Mouse (Mus musculus) neural tube, embryonic 14.5 days (tissue): ENCODE measurements around the gene Il17rb. TPM values are rescaled to one million over a fixed set of nuclear protein-coding genes. Genes with fewer than 3 reads are reported as not detected.

ENCODE experiments used
- ATAC-seq: fragments of 200-750 bp; cut with Nextera tagmentation; 2 replicates; pipeline ENCODE4 v1.8.0; 2017; ENCODE audit warnings: low read depth, mild to moderate bottlenecking, moderate TSS enrichment, moderate library complexity
- H3K27ac ChIP-seq: fragments of 300-500 bp; sonication (generic); 2 replicates; pipeline ENCODE4 v1.5.1; 2014; ENCODE audit warnings: low read depth, mild to moderate bottlenecking, control low read depth, low read length, moderate library complexity, mixed read lengths
- H3K27me3 ChIP-seq: fragments of 300-500 bp; sonication (generic); 2 replicates; pipeline ENCODE4 v1.6.1; 2014; ENCODE audit warnings: low read length; ENCODE audit not compliant: control insufficient read depth, insufficient read depth
- H3K36me3 ChIP-seq: fragments of 300-500 bp; sonication (generic); 2 replicates; pipeline ENCODE4 v1.6.1; 2014; ENCODE audit warnings: low read length, mixed read lengths; ENCODE audit not compliant: control insufficient read depth, insufficient read depth
- H3K4me1 ChIP-seq: fragments of 300-500 bp; sonication (generic); 2 replicates; pipeline ENCODE4 v1.6.1; 2014; ENCODE audit warnings: low read length; ENCODE audit not compliant: control insufficient read depth, insufficient read depth
- H3K4me2 ChIP-seq: fragments of 300-500 bp; sonication (generic); 2 replicates; pipeline ENCODE4 v1.6.1; 2014; ENCODE audit warnings: mild to moderate bottlenecking, low read depth, low read length, control low read depth
- H3K4me3 ChIP-seq: fragments of 300-500 bp; sonication (generic); 2 replicates; pipeline ENCODE4 v1.5.1; 2014; ENCODE audit warnings: low read depth, low read length, control low read depth, mixed read lengths
- H3K9ac ChIP-seq: fragments of 300-500 bp; sonication (generic); replicated peaks from 2 replicates; pipeline ENCODE4 v1.6.1; 2014; ENCODE audit warnings: low read depth, mild to moderate bottlenecking, control low read depth, low read length, mixed read lengths
- H3K9me3 ChIP-seq: fragments of 300-500 bp; sonication (generic); 2 replicates; pipeline ENCODE4 v1.6.1; 2016; ENCODE audit warnings: low read length; ENCODE audit not compliant: control insufficient read depth
- WGBS: fragments of 180-500 bp; shearing (Covaris S2); extraction: QIAGEN DNeasy Blood & Tissue Kit; methylation state at CpG from one replicate; pipeline ENCODE4 v1.1.7; 2014; 5-methylcytosine and 5-hydroxymethylcytosine counted together
- polyA plus RNA-seq: library from polyadenylated mRNA; unstranded; fragments of >200 nt; fragmentation: Nextera tagmentation; extraction: Ambion mirVana; gene quantifications from 2 replicates; pipeline ENCODE4 v1.2.1, GENCODE M21; 2014

The Il17rb gene
- polyA plus RNA-seq, 1 experiment from 2014 or later: 1.6 TPM

DNA sequence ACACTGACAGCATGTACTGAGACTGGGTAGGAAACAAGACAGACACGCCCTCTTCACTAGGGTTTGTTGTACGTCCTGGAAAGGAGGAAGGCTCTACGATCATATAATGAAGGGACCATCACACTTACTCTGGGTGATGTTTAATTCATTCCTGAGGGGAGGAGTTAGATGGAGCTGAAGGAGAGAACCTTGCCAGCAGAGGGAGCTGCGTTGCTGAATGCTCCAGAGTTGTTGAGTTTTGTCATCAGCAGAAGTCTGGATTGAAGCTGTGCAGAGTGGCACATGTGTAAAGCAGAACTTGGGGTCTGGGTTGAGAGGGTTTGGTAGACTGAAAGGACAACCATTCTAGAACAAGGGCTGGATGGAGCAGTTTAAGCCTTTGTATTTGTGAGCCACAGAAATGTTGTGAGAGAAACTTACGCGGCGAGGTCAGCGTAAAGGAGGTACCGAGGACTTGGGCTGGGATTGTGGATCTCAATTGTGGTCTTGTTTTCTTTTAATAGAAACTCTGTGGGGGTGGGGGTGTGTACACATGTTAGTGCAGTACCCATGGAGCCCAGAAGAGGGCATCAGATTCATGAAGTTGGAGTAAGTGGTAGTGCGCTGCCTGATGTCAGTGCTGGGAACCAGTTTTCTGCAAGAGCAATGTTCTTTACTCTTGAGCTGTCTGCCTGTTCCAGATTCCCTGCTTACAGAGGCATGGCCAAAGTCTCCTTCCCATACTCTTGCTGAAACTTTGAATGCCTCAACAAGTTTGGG lies 28.1 kb downstream of the Il17rb start:
- 96% methylated on average over 10 of the region's 10 CpGs for WGBS
- H3K36me3 ChIP-seq: peaks cover 44% of the 10 kb centered on the region
- H3K4me1 ChIP-seq: peaks cover 10% of the 10 kb centered on the region
- H3K9ac ChIP-seq: no peak overlapping the region
- no peaks in the 10 kb centered on the region for H3K9me3 ChIP-seq
- no peaks in the 10 kb centered on the region for H3K27me3 ChIP-seq
- ATAC-seq: no peak
- no peak overlapping the region for H3K4me3 ChIP-seq
- no peak overlapping the region for H3K27ac ChIP-seq
- no peak overlapping the region for H3K4me2 ChIP-seq

DNA sequence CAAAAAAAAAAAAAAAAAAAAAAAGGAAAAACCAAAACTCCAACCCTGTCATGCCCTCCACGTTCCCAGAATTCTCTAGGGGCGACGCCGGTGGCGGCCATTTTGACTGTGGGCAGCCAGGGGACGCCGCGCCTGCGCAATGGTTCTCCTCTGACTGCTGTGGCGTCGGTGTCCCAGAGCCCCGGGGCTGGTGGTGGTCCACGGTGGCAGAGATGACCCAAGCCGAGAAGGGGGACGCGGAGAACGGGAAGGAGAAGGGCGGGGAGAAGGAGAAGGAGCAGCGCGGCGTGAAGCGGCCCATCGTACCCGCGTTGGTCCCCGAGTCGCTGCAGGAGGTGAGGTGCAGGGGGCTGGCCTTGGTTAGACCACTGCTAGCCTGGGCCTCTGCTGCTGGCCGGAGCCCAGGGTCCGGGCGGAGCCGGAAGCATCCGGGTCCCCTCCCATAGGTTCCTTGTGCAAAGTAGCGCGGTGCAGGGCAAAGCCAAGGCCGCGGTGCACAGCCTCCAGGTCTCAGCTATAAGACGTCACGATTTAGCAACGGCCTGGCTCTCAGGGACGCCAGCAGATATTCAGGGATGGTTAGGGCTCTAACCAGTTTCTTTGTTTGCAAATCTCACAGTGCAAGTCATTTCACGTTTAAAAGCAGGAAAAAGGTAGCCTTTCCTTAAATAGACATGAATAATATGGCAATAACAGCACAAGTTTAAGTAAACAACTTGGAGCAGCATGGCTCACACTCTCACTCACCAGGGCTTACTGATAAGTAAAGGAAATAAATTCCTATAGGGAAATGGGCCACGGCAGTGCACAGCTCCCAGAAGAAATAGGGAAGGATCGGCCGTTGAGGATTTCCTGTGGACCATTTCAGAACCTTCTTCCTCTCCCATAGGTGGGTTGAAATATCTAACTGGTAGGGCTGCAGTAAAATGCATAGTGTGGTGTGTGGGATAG lies 30.2 kb downstream of the Il17rb start, which contains the start of gene Actr8:
Gene Actr8 (plus strand): TSS at position 84 of the 951 bp plus-strand sequence.
- Histone ChIP-seq H3K36me3 (peaks cover 40% of the 10 kb centered on the region), H3K27me3 (no peaks in the 10 kb centered on the region)

DNA sequence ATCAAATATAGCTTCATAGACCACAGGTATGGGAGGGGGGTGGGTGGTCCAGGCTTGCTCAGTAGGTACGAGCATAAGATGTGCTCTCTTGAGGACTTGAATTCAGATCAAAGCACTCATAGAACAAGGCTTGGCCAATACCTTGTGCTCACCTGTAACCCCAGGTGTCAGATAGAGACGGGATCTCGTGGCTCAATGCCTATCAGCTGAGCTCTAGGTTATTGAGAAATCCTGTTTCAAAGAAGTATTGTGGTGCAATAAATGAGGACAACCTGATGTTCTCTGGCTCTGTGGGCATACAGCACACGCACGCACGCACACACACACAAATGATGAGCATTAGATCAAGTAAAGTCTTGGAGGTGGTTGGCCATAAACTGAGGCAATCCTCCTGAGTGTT lies 31.8 kb downstream of the Il17rb start:
- no peak for ATAC-seq
- Histone ChIP-seq H3K4me2 (no peak overlapping the region), H3K4me1 (peaks cover 10% of the 10 kb centered on the region), H3K4me3 (no peak overlapping the region), H3K27me3 (no peaks in the 10 kb centered on the region), H3K9me3 (no peaks in the 10 kb centered on the region), H3K9ac (no peak overlapping the region), H3K27ac (no peak overlapping the region), H3K36me3 (peaks cover 36% of the 10 kb centered on the region)
- WGBS: 98% methylated on average over 6 of the region's 6 CpGs

More for the DNA sequence above, 30.2 kb downstream of the Il17rb start, which contains the start of gene Actr8:
- peak within 1 kb of the TSS; percentile 74 for H3K4me3 ChIP-seq
- peaks cover 10% of the 10 kb centered on the region for H3K4me1 ChIP-seq
- ATAC-seq: peak; percentile 95
- 3% methylated on average over 44 of the region's 44 CpGs for WGBS
- no peaks in the 10 kb centered on the region for H3K9me3 ChIP-seq
- peak within 1 kb of the TSS; percentile 89 for H3K9ac ChIP-seq
- H3K27ac ChIP-seq: peak within 1 kb of the TSS; percentile 93
- peak within 1 kb of the TSS; percentile 57 for H3K4me2 ChIP-seq

DNA sequence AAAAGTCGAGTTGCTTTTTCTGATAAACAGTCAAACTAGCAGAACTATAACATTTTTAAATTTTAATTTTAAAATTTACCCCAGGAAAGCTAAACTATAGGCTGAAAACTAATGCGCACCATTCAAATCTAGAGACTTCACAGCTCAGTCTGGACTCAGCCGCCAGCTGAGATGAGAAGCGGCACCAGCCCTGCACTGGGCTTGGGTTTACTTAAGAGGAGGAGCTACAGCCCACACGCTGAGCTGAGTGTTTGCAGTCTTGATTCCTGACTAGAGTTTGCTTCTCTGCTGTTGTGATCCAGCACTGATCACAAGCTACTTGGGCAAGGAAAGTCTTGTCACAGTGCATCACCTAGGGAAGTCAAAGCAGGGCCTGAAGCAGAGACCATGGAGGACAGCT lies 36.7 kb downstream of the Il17rb start:
- no peak overlapping the region for H3K4me2 ChIP-seq
- H3K9ac ChIP-seq: no peak overlapping the region
- H3K4me3 ChIP-seq: no peak overlapping the region
- H3K27me3 ChIP-seq: no peaks in the 10 kb centered on the region; the same call in 1 of the 2 replicates
- H3K4me1 ChIP-seq: peaks cover 18% of the 10 kb centered on the region
- H3K36me3 ChIP-seq: peaks cover 31% of the 10 kb centered on the region
- ATAC-seq: no peak
- H3K9me3 ChIP-seq: no peaks in the 10 kb centered on the region
- 89% methylated on average over 5 of the region's 5 CpGs for WGBS
- H3K27ac ChIP-seq: no peak overlapping the region

DNA sequence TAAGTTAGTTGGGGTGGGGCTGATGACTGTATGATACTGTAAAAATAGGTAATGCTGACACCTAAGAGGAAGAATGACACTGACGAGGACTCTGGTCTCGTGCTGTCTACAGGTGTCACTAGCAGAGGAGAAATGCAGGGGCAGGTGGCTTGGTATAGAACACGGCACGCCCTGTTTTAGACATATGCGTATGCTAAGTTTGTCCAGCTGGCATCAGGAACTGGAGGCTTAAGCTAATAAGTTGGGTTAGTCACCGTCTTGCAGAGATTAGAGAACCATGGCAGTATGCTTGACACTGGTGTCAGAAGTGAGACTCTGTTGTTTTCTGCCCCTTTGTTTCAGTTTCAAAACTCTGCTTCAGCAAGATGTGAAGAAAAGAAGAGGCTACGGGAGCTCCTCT lies 37.2 kb downstream of the Il17rb start:
- ATAC-seq: no peak
- H3K4me1 ChIP-seq: peaks cover 19% of the 10 kb centered on the region
- no peak overlapping the region for H3K27ac ChIP-seq
- H3K4me3 ChIP-seq: no peak overlapping the region
- 97% methylated on average over 7 of the region's 7 CpGs for WGBS
- H3K9me3 ChIP-seq: no peaks in the 10 kb centered on the region
- H3K27me3 ChIP-seq: no peaks in the 10 kb centered on the region; the same call in 1 of the 2 replicates
- H3K36me3 ChIP-seq: peaks cover 31% of the 10 kb centered on the region
- H3K4me2 ChIP-seq: no peak overlapping the region
- no peak overlapping the region for H3K9ac ChIP-seq

DNA sequence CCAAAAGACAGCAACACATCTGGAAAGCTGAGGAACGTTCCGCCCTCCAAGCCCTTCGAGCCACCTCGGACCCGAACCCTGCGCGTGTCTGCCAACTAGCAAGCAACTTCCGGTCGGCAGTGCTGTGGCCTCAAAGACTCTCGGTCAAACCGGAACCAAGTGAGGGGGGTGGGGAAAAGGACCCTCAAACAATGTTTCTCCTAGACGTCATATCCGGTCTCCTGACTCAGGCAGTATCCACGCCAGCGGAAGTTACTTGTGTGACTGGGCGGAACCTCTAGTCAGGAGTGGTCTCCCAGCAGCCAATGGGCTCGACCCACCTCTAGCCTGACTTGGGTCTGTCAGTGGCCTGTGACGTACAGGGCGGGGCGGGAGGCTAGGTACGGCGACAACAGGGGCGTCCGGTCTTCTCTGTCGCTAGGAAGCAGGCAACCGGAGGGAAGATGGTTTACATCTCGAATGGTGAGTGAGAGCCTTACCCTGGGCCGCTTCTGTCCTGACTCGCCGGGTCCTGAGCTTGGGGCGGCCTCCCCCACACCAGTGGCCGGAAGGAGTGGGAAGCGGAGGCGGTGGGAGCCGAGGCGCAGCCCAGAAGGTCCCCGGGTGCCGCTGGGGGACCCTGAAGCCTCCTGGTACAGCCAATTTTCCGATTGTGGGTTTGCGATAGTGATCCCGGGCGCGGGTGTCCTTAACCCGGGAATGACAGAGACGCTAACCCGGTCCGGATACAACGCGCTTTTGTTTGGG lies 40.4 kb downstream of the Il17rb start, which contains the start of gene Selenok:
Gene Selenok (plus strand): TSS at position 234 of the 747 bp plus-strand sequence.
- Histone ChIP-seq H3K27me3 (no peaks in the 10 kb centered on the region; the same call in 1 of the 2 replicates), H3K27ac (peak within 1 kb of the TSS; percentile 88), H3K4me1 (peaks cover 19% of the 10 kb centered on the region), H3K36me3 (peaks cover 16% of the 10 kb centered on the region), H3K9ac (peak within 1 kb of the TSS; percentile 88), H3K4me2 (peak within 1 kb of the TSS; percentile 85), H3K4me3 (peak within 1 kb of the TSS; percentile 84), H3K9me3 (no peaks in the 10 kb centered on the region)
- WGBS: under 1% methylated on average over 49 of the region's 49 CpGs
- peak; percentile 100 for ATAC-seq

DNA sequence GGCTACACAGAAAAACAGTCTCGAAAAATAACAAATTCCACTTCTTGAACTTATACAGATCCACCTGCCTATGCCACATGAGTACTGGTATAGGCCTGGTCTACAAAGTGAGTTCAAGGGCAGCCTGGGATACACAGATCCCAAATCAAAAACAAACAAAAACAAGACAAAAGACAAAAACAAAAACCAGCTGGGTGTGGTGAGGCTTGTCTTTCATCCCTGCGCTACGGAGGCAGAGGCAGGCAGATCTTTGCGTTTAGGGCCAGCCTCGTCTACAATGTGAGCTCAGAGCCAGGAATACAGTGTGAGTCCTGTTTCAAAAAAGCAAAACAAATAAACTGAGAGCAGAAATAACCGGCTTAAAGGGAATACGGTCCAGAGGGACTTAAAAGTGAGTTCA lies 41.1 kb downstream of the Il17rb start:
- H3K4me1 ChIP-seq: peaks cover 19% of the 10 kb centered on the region
- H3K9me3 ChIP-seq: no peaks in the 10 kb centered on the region
- H3K36me3 ChIP-seq: peaks cover 10% of the 10 kb centered on the region
- 66% methylated on average over 7 of the region's 7 CpGs for WGBS
- peak overlapping the region; percentile 75 for H3K4me2 ChIP-seq
- peak overlapping the region; percentile 64 for H3K27ac ChIP-seq
- no peaks in the 10 kb centered on the region; the same call in 1 of the 2 replicates for H3K27me3 ChIP-seq
- peak overlapping the region; percentile 88; the same call in 1 of the 2 replicates for H3K9ac ChIP-seq
- ATAC-seq: no peak
- H3K4me3 ChIP-seq: peak overlapping the region; percentile 84

DNA sequence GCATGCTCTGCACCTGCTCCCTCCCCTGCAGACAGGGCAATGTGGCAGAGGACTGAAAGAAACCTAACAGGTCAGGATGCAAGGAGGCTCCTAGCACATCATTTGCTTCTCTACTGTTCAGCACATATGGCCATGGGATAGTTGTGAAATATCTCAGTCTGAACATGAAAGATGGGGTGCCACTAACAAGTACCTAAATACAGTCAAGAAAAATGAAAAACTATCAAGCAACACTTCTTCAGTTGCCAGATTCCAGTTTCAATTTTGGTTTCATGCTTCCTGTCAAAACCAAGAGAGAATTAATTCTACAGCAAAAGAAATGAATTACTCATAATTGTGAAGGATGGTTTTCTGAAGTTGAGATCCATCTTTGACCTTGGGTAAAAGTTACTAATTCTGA lies 51.3 kb downstream of the Il17rb start:
- H3K9ac ChIP-seq: no peak overlapping the region
- H3K4me3 ChIP-seq: no peak overlapping the region
- H3K4me1 ChIP-seq: no peaks in the 10 kb centered on the region
- H3K36me3 ChIP-seq: no peaks in the 10 kb centered on the region
- no peak for ATAC-seq
- no peak overlapping the region for H3K27ac ChIP-seq
- H3K4me2 ChIP-seq: no peak overlapping the region
- no peaks in the 10 kb centered on the region for H3K27me3 ChIP-seq
- H3K9me3 ChIP-seq: no peaks in the 10 kb centered on the region
